28 mouse cellular contexts compared by ENCODE assay signal in the genomic region with DNA sequence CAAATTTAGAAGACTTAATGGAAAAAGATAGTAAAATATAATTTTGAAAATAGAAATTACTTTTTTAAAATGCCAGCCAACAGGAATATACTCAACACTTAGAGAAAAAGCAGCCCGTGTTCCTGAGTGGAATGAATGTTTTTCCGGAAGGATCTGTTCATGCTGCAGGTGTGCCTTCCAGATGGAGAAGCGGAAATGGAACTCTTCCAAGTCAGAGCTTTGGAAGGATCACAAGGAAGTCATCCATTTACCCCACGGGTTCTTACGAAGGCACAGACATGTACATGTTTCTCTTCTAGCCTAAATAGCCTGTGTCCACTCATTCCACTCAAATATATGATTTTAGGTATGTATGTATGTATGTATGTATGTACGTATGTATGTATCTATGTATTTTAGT.
"Had no signal": no experiment of that assay in that cellular context is flagged by ENCODE, and none has a peak within 500 bp of the region (broad histone marks: within the 10 kb centered on the region; RNA-seq: fewer than 3 reads in every experiment).

No protein-coding gene starts in this region.

- H3K4me1 ChIP-seq: megakaryocyte, embryonic 14.5 days; midbrain, embryonic 12.5 days; midbrain, embryonic 15.5 days; neural tube, embryonic 12.5 days had no signal

- H3K27ac ChIP-seq: limb, embryonic 10.5 days; limb, embryonic 12.5 days; limb, embryonic 13.5 days; limb, embryonic 15.5 days; liver, embryonic 12.5 days; liver, embryonic 13.5 days; liver, embryonic 14.5 days; liver, embryonic 15.5 days; lung, embryonic 15.5 days; macrophage; midbrain, embryonic 10.5 days; midbrain, embryonic 12.5 days; midbrain, embryonic 13.5 days; midbrain, embryonic 15.5 days; neural tube, embryonic 12.5 days; neural tube, embryonic 13.5 days had no signal

- H3K4me3 ChIP-seq: limb, embryonic 10.5 days; limb, embryonic 12.5 days; limb, embryonic 13.5 days; limb, embryonic 15.5 days; liver, embryonic 12.5 days; liver, embryonic 13.5 days; liver, embryonic 15.5 days; lung, embryonic 15.5 days; megakaryocyte, embryonic 14.5 days; midbrain, embryonic 10.5 days; midbrain, embryonic 12.5 days; midbrain, embryonic 13.5 days; midbrain, embryonic 15.5 days; myocyte; neural tube, embryonic 12.5 days; neural tube, embryonic 13.5 days had no signal

- DNase-seq: left cerebral cortex, postnatal 4 days; liver; liver, embryonic 13.5 days; liver, postnatal 0 days; lung, adult 18-20 months; lung, embryonic 14.5 days; lung, postnatal 10 days; lung, postnatal 14 days; lung, postnatal 36 days; lung, postnatal 4 days; midbrain, embryonic 14.5 days had no signal

- H3K27me3 ChIP-seq: limb, embryonic 12.5 days; limb, embryonic 13.5 days; limb, embryonic 15.5 days; liver, embryonic 12.5 days; liver, embryonic 13.5 days; liver, embryonic 15.5 days; lung, embryonic 15.5 days; megakaryocyte, embryonic 14.5 days; midbrain, embryonic 12.5 days; midbrain, embryonic 13.5 days; midbrain, embryonic 15.5 days; neural tube, embryonic 12.5 days; neural tube, embryonic 13.5 days had no signal

- H3K36me3 ChIP-seq: limb, embryonic 10.5 days; limb, embryonic 12.5 days; liver, embryonic 13.5 days; liver, embryonic 15.5 days; midbrain, embryonic 10.5 days; midbrain, embryonic 12.5 days; midbrain, embryonic 13.5 days; midbrain, embryonic 15.5 days; neural tube, embryonic 12.5 days; neural tube, embryonic 13.5 days had no signal
